33 mouse cellular contexts compared by ENCODE assay signal in the genomic region with DNA sequence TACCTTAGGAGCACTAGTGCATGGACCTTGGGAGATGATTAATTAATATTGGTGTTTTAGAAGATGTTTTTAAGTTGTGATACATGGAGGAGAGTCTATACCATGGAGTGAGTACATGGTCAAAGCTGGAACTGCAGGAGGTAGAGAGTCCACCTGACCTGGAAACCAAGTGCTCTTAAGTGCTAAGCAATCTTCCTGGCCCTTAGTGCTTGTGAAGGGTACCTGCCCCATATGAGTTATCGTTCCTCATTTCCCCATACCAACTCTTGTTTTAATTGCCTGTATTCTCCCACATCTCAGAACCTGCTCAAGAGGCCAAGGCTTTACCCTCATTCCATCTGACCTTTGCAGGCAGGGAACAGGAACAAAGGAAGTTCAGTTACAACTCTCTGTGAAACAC. TPM values are rescaled to one million over a fixed set of nuclear protein-coding genes. Genes with fewer than 3 reads are reported as not detected.
"Had no signal": no experiment of that assay in that cellular context is flagged by ENCODE, and none has a peak within 500 bp of the region (broad histone marks: within the 10 kb centered on the region; RNA-seq: fewer than 3 reads in every experiment).

No protein-coding gene starts in this region.

- H3K36me3 ChIP-seq: limb, embryonic 10.5 days; limb, embryonic 12.5 days; limb, embryonic 13.5 days; limb, embryonic 15.5 days; liver, embryonic 12.5 days; liver, embryonic 13.5 days; liver, embryonic 15.5 days; lung, embryonic 15.5 days; midbrain, embryonic 10.5 days; midbrain, embryonic 12.5 days; midbrain, embryonic 13.5 days; midbrain, embryonic 15.5 days; neural tube, embryonic 12.5 days had no signal

- H3K9ac ChIP-seq: limb, embryonic 12.5 days; limb, embryonic 13.5 days; limb, embryonic 15.5 days; liver, embryonic 12.5 days; liver, embryonic 13.5 days; liver, embryonic 14.5 days; liver, embryonic 15.5 days; liver, postnatal 0 days; lung, embryonic 14.5 days; lung, embryonic 15.5 days; midbrain, embryonic 12.5 days; midbrain, embryonic 13.5 days; midbrain, embryonic 15.5 days; neural tube, embryonic 12.5 days had no signal

- DNase-seq: layer of hippocampus, postnatal 36 days; left cerebral cortex, postnatal 4 days; liver; liver, embryonic 13.5 days; liver, postnatal 0 days; lung, adult 2 months; lung, embryonic 14.5 days; midbrain, embryonic 14.5 days had no signal

- H3K27ac ChIP-seq: left cerebral cortex, adult 2 months; limb, embryonic 10.5 days; limb, embryonic 12.5 days; limb, embryonic 13.5 days; limb, embryonic 15.5 days; liver, embryonic 12.5 days; liver, embryonic 13.5 days; liver, embryonic 14.5 days; liver, embryonic 15.5 days; lung, embryonic 15.5 days; macrophage; midbrain, embryonic 10.5 days; midbrain, embryonic 12.5 days; midbrain, embryonic 13.5 days; midbrain, embryonic 15.5 days; neural tube, embryonic 12.5 days had no signal

- ATAC-seq: liver, embryonic 12.5 days; liver, postnatal 0 days; midbrain, embryonic 13.5 days; midbrain, embryonic 15.5 days; midbrain, embryonic 16.5 days had no signal

- H3K4me2 ChIP-seq: limb, embryonic 12.5 days; limb, embryonic 13.5 days; limb, embryonic 15.5 days; liver, embryonic 11.5 days; liver, embryonic 12.5 days; liver, embryonic 13.5 days; liver, embryonic 15.5 days; lung, embryonic 14.5 days; lung, embryonic 15.5 days; midbrain, embryonic 11.5 days; midbrain, embryonic 12.5 days; midbrain, embryonic 13.5 days; midbrain, embryonic 15.5 days; neural tube, embryonic 12.5 days had no signal

- H3K4me3 ChIP-seq: left cerebral cortex, adult 2 months; limb, embryonic 10.5 days; limb, embryonic 12.5 days; limb, embryonic 13.5 days; limb, embryonic 15.5 days; liver, embryonic 12.5 days; liver, embryonic 13.5 days; liver, embryonic 15.5 days; lung, embryonic 15.5 days; megakaryocyte, embryonic 14.5 days; midbrain, embryonic 10.5 days; midbrain, embryonic 12.5 days; midbrain, embryonic 13.5 days; midbrain, embryonic 15.5 days; myocyte; neural tube, embryonic 12.5 days had no signal

- H3K9me3 ChIP-seq: limb, embryonic 10.5 days; limb, embryonic 12.5 days; limb, embryonic 13.5 days; limb, embryonic 15.5 days; liver, embryonic 12.5 days; liver, embryonic 13.5 days; liver, embryonic 15.5 days; lung, embryonic 15.5 days; megakaryocyte, embryonic 14.5 days; midbrain, embryonic 10.5 days; midbrain, embryonic 12.5 days; midbrain, embryonic 13.5 days; midbrain, embryonic 15.5 days; neural tube, embryonic 12.5 days had no signal

- H3K27me3 ChIP-seq: limb, embryonic 13.5 days; limb, embryonic 15.5 days; liver, embryonic 12.5 days; liver, embryonic 13.5 days; liver, embryonic 15.5 days; lung, embryonic 15.5 days; midbrain, embryonic 12.5 days; midbrain, embryonic 13.5 days; midbrain, embryonic 15.5 days; neural tube, embryonic 12.5 days had no signal

- H3K4me1 ChIP-seq: liver, embryonic 12.5 days; liver, embryonic 13.5 days; liver, embryonic 15.5 days; megakaryocyte, embryonic 14.5 days; midbrain, embryonic 15.5 days had no signal

RNA-seq across cellular contexts. Expression of a gene that starts 24.5 kb away (rescaled TPM):
- polyA plus RNA-seq: neural tube, embryonic 11.5 days had no signal

RNA-seq across cellular contexts. Expression of a gene that starts 40.5 kb away (rescaled TPM):
- polyA plus RNA-seq: limb, embryonic 10.5 days; limb, embryonic 11.5 days; limb, embryonic 12.5 days; limb, embryonic 13.5 days; limb, embryonic 14.5 days; limb, embryonic 15.5 days; liver, adult 2 months; liver, embryonic 11.5 days; liver, embryonic 12.5 days; liver, embryonic 13.5 days; liver, embryonic 15.5 days; liver, embryonic 16.5 days; liver, postnatal 0 days; macrophage; myocyte had no signal
